In genomic region chr14:51113476-51113875, GRCm38 (mm10) we compare ENCODE assay signal across 37 mouse cellular contexts. TPM values are rescaled to one million over a fixed set of nuclear protein-coding genes. Genes with fewer than 3 reads are reported as not detected.
DNase-seq lines count a peak whose midpoint lies in the region; ATAC-seq lines count a peak whose summit lies in the region.
"Had no signal": no experiment of that assay in that cellular context is flagged by ENCODE, and none has a peak within 500 bp of the region (broad histone marks: within the 10 kb centered on the region; RNA-seq: fewer than 3 reads in every experiment).

No protein-coding gene starts in this region.

- no peak for DNase-seq in heart, postnatal 25 days (ENCODE audit: low spot score)
- DNase-seq in kidney, postnatal 25 days, result no peak
- no peak for DNase-seq in midbrain, embryonic 10.5 days (ENCODE audit: low spot score)
- DNase-seq in Muller cell, postnatal 12 days (ENCODE audit: inconsistent ontology term), result no peak
- DNase-seq: adrenal gland, postnatal 36 days; cerebellum, adult 18-20 months; cerebellum, postnatal 10 days; gastrocnemius, postnatal 14 days; heart, postnatal 10 days; layer of hippocampus, adult 9-11 months; liver, embryonic 13.5 days; lung, adult 18-20 months; lung, postnatal 4 days; right cerebral cortex, adult 18-20 months; spleen, adult 18-20 months; thymus, adult 18-20 months; thymus, postnatal 25 days had no signal

- no peak overlapping the region for H3K4me3 ChIP-seq in heart, embryonic 13.5 days
- H3K4me3 ChIP-seq in kidney, embryonic 14.5 days (ENCODE audit: low read length), result no peak overlapping the region
- no peak overlapping the region for H3K4me3 ChIP-seq in midbrain, embryonic 13.5 days (replicated peaks)
- H3K4me3 ChIP-seq in midbrain, embryonic 10.5 days, result no peak overlapping the region
- H3K4me3 ChIP-seq in embryonic facial prominence, embryonic 13.5 days, result no peak overlapping the region
- H3K4me3 ChIP-seq: embryonic facial prominence, embryonic 15.5 days; forebrain, embryonic 13.5 days; intestine, embryonic 15.5 days; limb, embryonic 10.5 days; limb, embryonic 15.5 days; liver, embryonic 13.5 days; neural tube, embryonic 15.5 days had no signal

- H3K27me3 ChIP-seq in heart, embryonic 13.5 days (replicated peaks), result no peaks in the 10 kb centered on the region
- no peaks in the 10 kb centered on the region for H3K27me3 ChIP-seq in kidney, embryonic 14.5 days (ENCODE audit: control insufficient read depth, insufficient read depth, low read length)
- H3K27me3 ChIP-seq in midbrain, embryonic 13.5 days, result no peaks in the 10 kb centered on the region
- no peaks in the 10 kb centered on the region for H3K27me3 ChIP-seq in midbrain, embryonic 10.5 days (ENCODE audit: low read depth, poor library complexity, severe bottlenecking)
- H3K27me3 ChIP-seq in embryonic facial prominence, embryonic 13.5 days, result no peaks in the 10 kb centered on the region
- H3K27me3 ChIP-seq: embryonic facial prominence, embryonic 15.5 days; forebrain, embryonic 13.5 days; intestine, embryonic 15.5 days; limb, embryonic 15.5 days; liver, embryonic 13.5 days; neural tube, embryonic 15.5 days had no signal

- no peaks in the 10 kb centered on the region for H3K36me3 ChIP-seq in heart, embryonic 13.5 days
- H3K36me3 ChIP-seq in kidney, embryonic 14.5 days (ENCODE audit: control insufficient read depth, insufficient read depth, low read length), result no peaks in the 10 kb centered on the region
- H3K36me3 ChIP-seq in midbrain, embryonic 13.5 days, result no peaks in the 10 kb centered on the region
- no peaks in the 10 kb centered on the region for H3K36me3 ChIP-seq in midbrain, embryonic 10.5 days
- H3K36me3 ChIP-seq in embryonic facial prominence, embryonic 13.5 days, result no peaks in the 10 kb centered on the region
- H3K36me3 ChIP-seq: embryonic facial prominence, embryonic 15.5 days; intestine, embryonic 15.5 days; limb, embryonic 10.5 days; limb, embryonic 15.5 days; liver, embryonic 13.5 days; neural tube, embryonic 15.5 days had no signal

- H3K4me1 ChIP-seq in heart, embryonic 13.5 days, result peaks cover 13% of the 10 kb centered on the region
- 0 out of 2 replicates have a peak, but pooled peaks cover 4% of the 10 kb centered on the region for H3K4me1 ChIP-seq in kidney, embryonic 14.5 days (ENCODE audit: control insufficient read depth, insufficient read depth, low read length)
- 0 out of 2 replicates have a peak, but pooled peaks cover 3% of the 10 kb centered on the region for H3K4me1 ChIP-seq in midbrain, embryonic 13.5 days (replicated peaks)
- H3K4me1 ChIP-seq in midbrain, embryonic 10.5 days, result peaks cover 7% of the 10 kb centered on the region; the same call in 1 of the 2 replicates
- no peaks in the 10 kb centered on the region for H3K4me1 ChIP-seq in embryonic facial prominence, embryonic 13.5 days
- H3K4me1 ChIP-seq: embryonic facial prominence, embryonic 15.5 days; forebrain, embryonic 13.5 days; intestine, embryonic 15.5 days; limb, embryonic 10.5 days; limb, embryonic 15.5 days; neural tube, embryonic 15.5 days had no signal

- intact Hi-C loops in heart, postnatal 25 days (cut with DNase I), result no loop called here

- WGBS in heart, embryonic 13.5 days, result 47% methylated on average over 9 of the region's 9 CpGs
- WGBS in kidney, embryonic 14.5 days, result 41% methylated on average over 9 of the region's 9 CpGs
- 34% methylated on average over 9 of the region's 9 CpGs for WGBS in midbrain, embryonic 13.5 days
- whole genome bisulfite sequencing in midbrain, embryonic 10.5 days, result 39% methylated on average over 9 of the region's 9 CpGs
- 25% methylated on average over 9 of the region's 9 CpGs for WGBS in embryonic facial prominence, embryonic 13.5 days

- no peak overlapping the region for H3K27ac ChIP-seq in heart, embryonic 13.5 days (replicated peaks)
- peak overlapping the region; percentile 12; the same call in 1 of the 2 replicates for H3K27ac ChIP-seq in kidney, embryonic 14.5 days (ENCODE audit: low read depth, low read length)
- H3K27ac ChIP-seq in midbrain, embryonic 13.5 days, result no peak overlapping the region
- H3K27ac ChIP-seq in midbrain, embryonic 10.5 days (replicated peaks), result no peak overlapping the region
- no peak overlapping the region for H3K27ac ChIP-seq in embryonic facial prominence, embryonic 13.5 days
- H3K27ac ChIP-seq: embryonic facial prominence, embryonic 15.5 days; forebrain, embryonic 13.5 days; hindbrain, postnatal 0 days; intestine, embryonic 15.5 days; limb, embryonic 10.5 days; limb, embryonic 15.5 days; liver, embryonic 13.5 days; neural tube, embryonic 15.5 days had no signal

- H3K9ac ChIP-seq in heart, embryonic 13.5 days, result no peak overlapping the region
- no peak overlapping the region for H3K9ac ChIP-seq in kidney, embryonic 14.5 days (ENCODE audit: low read depth, low read length)
- no peak overlapping the region for H3K9ac ChIP-seq in midbrain, embryonic 13.5 days (replicated peaks)
- no peak overlapping the region for H3K9ac ChIP-seq in embryonic facial prominence, embryonic 13.5 days
- H3K9ac ChIP-seq: embryonic facial prominence, embryonic 15.5 days; forebrain, embryonic 13.5 days; intestine, embryonic 15.5 days; limb, embryonic 15.5 days; liver, embryonic 13.5 days; neural tube, embryonic 15.5 days had no signal

- no peak for ATAC-seq in heart, embryonic 13.5 days (ENCODE audit: extremely low read depth, insufficient number of reproducible peaks, low FRiP score, low TSS enrichment)
- peak; percentile 51; the same call in 1 of the 2 replicates for ATAC-seq in kidney, embryonic 14.5 days (ENCODE audit: low FRiP score, low TSS enrichment)
- ATAC-seq in midbrain, embryonic 13.5 days, result no peak
- no peak for ATAC-seq in embryonic facial prominence, embryonic 13.5 days (ENCODE audit: insufficient number of reproducible peaks, insufficient read depth, low FRiP score, low TSS enrichment, low read depth)
- ATAC-seq: forebrain, embryonic 13.5 days; hindbrain, postnatal 0 days; intestine, embryonic 15.5 days; lung, postnatal 0 days had no signal

- H3K4me2 ChIP-seq in heart, embryonic 13.5 days, result peak overlapping the region; percentile 18; the same call in 1 of the 2 replicates
- peak overlapping the region; percentile 3; the same call in 1 of the 2 replicates for H3K4me2 ChIP-seq in kidney, embryonic 14.5 days (replicated peaks; ENCODE audit: low read depth, low read length)
- H3K4me2 ChIP-seq in midbrain, embryonic 13.5 days (replicated peaks), result peak overlapping the region; percentile 19
- H3K4me2 ChIP-seq in embryonic facial prominence, embryonic 13.5 days, result peak overlapping the region; percentile 36
- H3K4me2 ChIP-seq: embryonic facial prominence, embryonic 15.5 days; forebrain, embryonic 13.5 days; heart, embryonic 11.5 days; intestine, embryonic 15.5 days; limb, embryonic 15.5 days; liver, embryonic 13.5 days; neural tube, embryonic 15.5 days had no signal

- H3K9me3 ChIP-seq in heart, embryonic 13.5 days, result no peaks in the 10 kb centered on the region
- H3K9me3 ChIP-seq in kidney, embryonic 14.5 days (ENCODE audit: control insufficient read depth, low read length), result no peaks in the 10 kb centered on the region
- no peaks in the 10 kb centered on the region for H3K9me3 ChIP-seq in midbrain, embryonic 13.5 days
- no peaks in the 10 kb centered on the region for H3K9me3 ChIP-seq in midbrain, embryonic 10.5 days (replicated peaks)
- H3K9me3 ChIP-seq in embryonic facial prominence, embryonic 13.5 days, result no peaks in the 10 kb centered on the region; the same call in 1 of the 2 replicates
- H3K9me3 ChIP-seq: embryonic facial prominence, embryonic 15.5 days; forebrain, embryonic 13.5 days; intestine, embryonic 15.5 days; limb, embryonic 10.5 days; limb, embryonic 15.5 days; liver, embryonic 13.5 days; neural tube, embryonic 15.5 days had no signal

RNA-seq across cellular contexts. Expression of gene Eddm3b, which starts 0.8 kb away (rescaled TPM):
- polyA plus RNA-seq in heart, embryonic 13.5 days (2015; fragmentation: Nextera tagmentation; extraction: Ambion mirVana), result not detected in 2 replicates
- not detected for total RNA-seq in heart, postnatal 25 days (2021)
- polyA plus RNA-seq in kidney, embryonic 14.5 days (2014; fragmentation: Nextera tagmentation; extraction: Ambion mirVana), result 2.1 and 2.5 TPM in 2 replicates
- not detected in 2 replicates for polyA plus RNA-seq in midbrain, embryonic 13.5 days (2015; fragmentation: Nextera tagmentation; extraction: Ambion mirVana)
- polyA plus RNA-seq in midbrain, embryonic 10.5 days (2016; fragmentation: Nextera tagmentation; extraction: Ambion mirVana), result 0.16 TPM in 1 of 2 replicates, not detected in the other
- polyA plus RNA-seq in embryonic facial prominence, embryonic 13.5 days (2015; fragmentation: Nextera tagmentation; extraction: Ambion mirVana), result not detected in 2 replicates
- total RNA-seq: adrenal gland, adult 18-20 months; adrenal gland, postnatal 36 days; common myeloid progenitor, adult 5-6 weeks; gastrocnemius, postnatal 14 days; granulocyte monocyte progenitor cell, adult 5-6 weeks; heart, postnatal 10 days; hindbrain, postnatal 0 days; left cerebral cortex, postnatal 10 days; megakaryocyte-erythroid progenitor cell, adult 5-6 weeks had no signal
- polyA plus RNA-seq: brain, embryonic 14.5 days; embryonic facial prominence, embryonic 15.5 days; forebrain, embryonic 13.5 days; heart, embryonic 11.5 days; hindbrain, postnatal 0 days; intestine, embryonic 15.5 days; limb, embryonic 10.5 days; limb, embryonic 15.5 days; liver, embryonic 13.5 days; neural tube, embryonic 15.5 days; stomach, embryonic 16.5 days had no signal

RNA-seq across cellular contexts. Expression of gene Rnase6, which starts 10.2 kb away (rescaled TPM):
- polyA plus RNA-seq in heart, embryonic 13.5 days (2015; fragmentation: Nextera tagmentation; extraction: Ambion mirVana), result 0.32 and 0.70 TPM in 2 replicates
- total RNA-seq in heart, postnatal 25 days (2021), result under 1 TPM in 1 of 2 experiments, not detected in 1; 0.73 TPM
- polyA plus RNA-seq in kidney, embryonic 14.5 days (2014; fragmentation: Nextera tagmentation; extraction: Ambion mirVana), result 0.38 and 0.49 TPM in 2 replicates
- 0.30 and 0.41 TPM in 2 replicates for polyA plus RNA-seq in midbrain, embryonic 13.5 days (2015; fragmentation: Nextera tagmentation; extraction: Ambion mirVana)
- polyA plus RNA-seq in midbrain, embryonic 10.5 days (2016; fragmentation: Nextera tagmentation; extraction: Ambion mirVana), result 0.10 and 0.22 TPM in 2 replicates
- polyA plus RNA-seq in embryonic facial prominence, embryonic 13.5 days (2015; fragmentation: Nextera tagmentation; extraction: Ambion mirVana), result 0.50 and 0.56 TPM in 2 replicates
- total RNA-seq: left cerebral cortex, postnatal 10 days had no signal
- polyA plus RNA-seq: forebrain, embryonic 13.5 days; heart, embryonic 11.5 days; limb, embryonic 10.5 days had no signal

RNA-seq across cellular contexts. Expression of gene Ang, which starts 22.5 kb away (rescaled TPM):
- 3.6 and 3.9 TPM in 2 replicates for polyA plus RNA-seq in heart, embryonic 13.5 days (2015; fragmentation: Nextera tagmentation; extraction: Ambion mirVana)
- total RNA-seq in heart, postnatal 25 days (2021), result 1 to 10 TPM; 6.2 to 7.7 TPM
- 6.3 and 9.5 TPM in 2 replicates for polyA plus RNA-seq in kidney, embryonic 14.5 days (2014; fragmentation: Nextera tagmentation; extraction: Ambion mirVana)
- 2.2 and 2.6 TPM in 2 replicates for polyA plus RNA-seq in midbrain, embryonic 13.5 days (2015; fragmentation: Nextera tagmentation; extraction: Ambion mirVana)
- polyA plus RNA-seq in midbrain, embryonic 10.5 days (2016; fragmentation: Nextera tagmentation; extraction: Ambion mirVana), result 1.7 and 2.2 TPM in 2 replicates
- 4.6 and 5.7 TPM in 2 replicates for polyA plus RNA-seq in embryonic facial prominence, embryonic 13.5 days (2015; fragmentation: Nextera tagmentation; extraction: Ambion mirVana)
- total RNA-seq: megakaryocyte-erythroid progenitor cell, adult 5-6 weeks had no signal

RNA-seq across cellular contexts. Expression of gene Rnase4, which starts 22.6 kb away (rescaled TPM):
- 20.5 and 21.4 TPM in 2 replicates for polyA plus RNA-seq in heart, embryonic 13.5 days (2015; fragmentation: Nextera tagmentation; extraction: Ambion mirVana)
- 10 to 100 TPM; 50.0 to 53.8 TPM for total RNA-seq in heart, postnatal 25 days (2021)
- polyA plus RNA-seq in kidney, embryonic 14.5 days (2014; fragmentation: Nextera tagmentation; extraction: Ambion mirVana), result 38.9 and 41.8 TPM in 2 replicates
- polyA plus RNA-seq in midbrain, embryonic 13.5 days (2015; fragmentation: Nextera tagmentation; extraction: Ambion mirVana), result 7.4 and 10.6 TPM in 2 replicates
- 8.2 and 9.5 TPM in 2 replicates for polyA plus RNA-seq in midbrain, embryonic 10.5 days (2016; fragmentation: Nextera tagmentation; extraction: Ambion mirVana)
- 27.4 and 27.6 TPM in 2 replicates for polyA plus RNA-seq in embryonic facial prominence, embryonic 13.5 days (2015; fragmentation: Nextera tagmentation; extraction: Ambion mirVana)
- total RNA-seq: megakaryocyte-erythroid progenitor cell, adult 5-6 weeks had no signal

RNA-seq across cellular contexts. Expression of gene Rnase1, which starts 33.1 kb away (rescaled TPM):
- polyA plus RNA-seq in heart, embryonic 13.5 days (2015; fragmentation: Nextera tagmentation; extraction: Ambion mirVana), result 0.39 and 0.49 TPM in 2 replicates
- under 1 TPM; 0.52 to 0.53 TPM for total RNA-seq in heart, postnatal 25 days (2021)
- polyA plus RNA-seq in kidney, embryonic 14.5 days (2014; fragmentation: Nextera tagmentation; extraction: Ambion mirVana), result 0.53 and 0.65 TPM in 2 replicates
- polyA plus RNA-seq in midbrain, embryonic 13.5 days (2015; fragmentation: Nextera tagmentation; extraction: Ambion mirVana), result not detected in 2 replicates
- polyA plus RNA-seq in midbrain, embryonic 10.5 days (2016; fragmentation: Nextera tagmentation; extraction: Ambion mirVana), result 0.22 TPM in 1 of 2 replicates, not detected in the other
- polyA plus RNA-seq in embryonic facial prominence, embryonic 13.5 days (2015; fragmentation: Nextera tagmentation; extraction: Ambion mirVana), result 0.28 TPM in 1 of 2 replicates, not detected in the other
- total RNA-seq: adrenal gland, adult 18-20 months; adrenal gland, postnatal 36 days; common myeloid progenitor, adult 5-6 weeks; gastrocnemius, postnatal 14 days; granulocyte monocyte progenitor cell, adult 5-6 weeks; left cerebral cortex, postnatal 10 days; megakaryocyte-erythroid progenitor cell, adult 5-6 weeks had no signal
- polyA plus RNA-seq: forebrain, embryonic 13.5 days; heart, embryonic 11.5 days; liver, embryonic 13.5 days had no signal
